8 mouse cellular contexts compared by ENCODE assay signal in the genomic region with DNA sequence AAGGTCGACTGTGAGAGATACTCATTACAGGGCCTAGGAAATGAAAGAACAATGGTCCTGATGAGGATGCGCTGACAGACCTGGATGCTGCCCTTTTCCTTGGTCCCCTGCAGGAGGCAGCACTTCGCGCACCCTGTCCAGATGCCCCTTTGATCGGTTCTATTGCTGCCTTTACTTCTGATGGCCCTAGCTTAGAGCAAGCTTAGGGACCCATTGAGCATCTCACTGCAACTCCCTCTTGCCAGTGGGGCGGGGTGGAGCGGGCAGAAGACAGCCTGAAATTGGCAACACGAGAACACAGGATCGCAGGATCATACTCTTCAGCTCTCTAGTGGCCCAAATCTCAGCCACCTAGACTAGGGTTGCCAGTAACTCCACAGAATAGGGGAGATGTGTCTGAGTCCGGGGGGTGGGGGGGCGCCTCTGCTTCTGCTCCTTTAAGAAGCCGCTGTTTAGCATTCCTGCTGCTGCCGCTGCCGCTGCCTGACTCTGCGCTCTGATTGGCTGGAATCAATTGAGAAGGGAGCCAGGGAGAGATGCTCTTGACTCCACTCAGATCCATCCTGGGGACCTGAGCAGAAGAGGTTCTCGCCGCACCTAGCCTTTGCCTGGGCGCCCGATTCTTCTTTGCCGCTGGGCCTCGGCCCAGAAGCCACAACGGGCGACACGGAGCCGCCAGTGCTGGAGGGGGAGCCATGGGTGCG. TPM values are rescaled to one million over a fixed set of nuclear protein-coding genes. Genes with fewer than 3 reads are reported as not detected.
DNase-seq lines count a peak whose midpoint lies in the region; ATAC-seq and TF ChIP-seq lines count a peak whose summit lies in the region.

Gene Dlg3, plus strand, starts transcription at position 542 of the 704 bp plus-strand sequence.

- WGBS in lung, embryonic 14.5 days = 16% methylated on average over 25 of the region's 26 CpGs
- WGBS in cerebellum, adult 2 months = 9% methylated on average over 24 of the region's 26 CpGs
- 21% methylated on average over 26 of the region's 26 CpGs for WGBS in limb, embryonic 12.5 days

- peak; percentile 38; the same call in 1 of the 2 replicates for TF ChIP-seq CTCF in lung, embryonic 14.5 days (IDR thresholded peaks at IDR 0.05; ENCODE audit: low read depth)
- no peak; the same call in 1 of the 2 replicates for TF ChIP-seq CTCF in cerebellum, adult 2 months (IDR thresholded peaks at IDR 0.05; ENCODE audit: borderline replicate concordance, insufficient read depth, low read depth, low read length)

- H3K9ac ChIP-seq in lung, embryonic 14.5 days = no peak within 1 kb of the TSS
- H3K9ac ChIP-seq in limb, embryonic 12.5 days (replicated peaks) = peak within 1 kb of the TSS; percentile 53

- DNase-seq in lung, embryonic 14.5 days = peak; percentile 59
- no peak for DNase-seq in lung, postnatal 36 days
- peak; percentile 76 to 81 for DNase-seq in cerebellum, adult 2 months
- peak; percentile 54 for DNase-seq in forelimb bud, embryonic 11.5 days (ENCODE audit: low read depth, low spot score)
- peak; percentile 54 for DNase-seq in induced T-regulatory cell, adult 2 months (ENCODE audit: low read depth)
- peak; percentile 43 for DNase-seq in naive thymus-derived CD4-positive, alpha-beta T cell, adult 2 months (ENCODE audit: low read depth)
- no peak for DNase-seq in c-Kit-positive CD71-positive TER-119-positive erythroid progenitor cells, embryonic 14.5 days (ENCODE audit: low spot score)

- no peak within 1 kb of the TSS for H3K27ac ChIP-seq in lung, embryonic 14.5 days (ENCODE audit: low read depth)
- H3K27ac ChIP-seq in cerebellum, adult 2 months (ENCODE audit: insufficient read depth, low read length) = peak within 1 kb of the TSS; percentile 35; the same call in 1 of the 2 replicates
- H3K27ac ChIP-seq in limb, embryonic 12.5 days = no peak within 1 kb of the TSS

- no peaks in the 10 kb centered on the region for H3K4me1 ChIP-seq in lung, embryonic 14.5 days (ENCODE audit: insufficient read depth)
- H3K4me1 ChIP-seq in cerebellum, adult 2 months (ENCODE audit: control insufficient read depth, insufficient read depth, low read length) = 0 out of 2 replicates have a peak, but pooled peaks cover 4% of the 10 kb centered on the region
- H3K4me1 ChIP-seq in limb, embryonic 12.5 days (replicated peaks) = peaks cover 4% of the 10 kb centered on the region; the same call in 1 of the 2 replicates

- peak; percentile 56; the same call in 1 of the 2 replicates for ATAC-seq in lung, embryonic 14.5 days (ENCODE audit: insufficient read depth)
- ATAC-seq in limb, embryonic 12.5 days (ENCODE audit: insufficient number of reproducible peaks, insufficient read depth, low FRiP score, low TSS enrichment, low read depth) = peak; percentile 42; the same call in 1 of the 2 replicates

- peak; percentile 69; the same call in 1 of the 2 replicates for TF ChIP-seq POLR2A in cerebellum, adult 2 months (IDR thresholded peaks at IDR 0.05; ENCODE audit: borderline replicate concordance, insufficient read depth, low read length)

- H3K9me3 ChIP-seq in lung, embryonic 14.5 days (ENCODE audit: low read depth, low read length) = no peaks in the 10 kb centered on the region
- no peaks in the 10 kb centered on the region for H3K9me3 ChIP-seq in limb, embryonic 12.5 days

- H3K4me2 ChIP-seq in lung, embryonic 14.5 days = peak within 1 kb of the TSS; percentile 66
- H3K4me2 ChIP-seq in limb, embryonic 12.5 days = peak within 1 kb of the TSS; percentile 84

- H3K36me3 ChIP-seq in lung, embryonic 14.5 days (ENCODE audit: insufficient read depth) = no peaks in the 10 kb centered on the region
- H3K36me3 ChIP-seq in limb, embryonic 12.5 days = no peaks in the 10 kb centered on the region

- H3K27me3 ChIP-seq in lung, embryonic 14.5 days (ENCODE audit: insufficient read depth, low read length) = peaks cover 6% of the 10 kb centered on the region
- H3K27me3 ChIP-seq in cerebellum, adult 2 months (ENCODE audit: control insufficient read depth, insufficient read depth, low read length) = no peaks in the 10 kb centered on the region
- H3K27me3 ChIP-seq in limb, embryonic 12.5 days = peaks cover 39% of the 10 kb centered on the region

- H3K4me3 ChIP-seq in lung, embryonic 14.5 days (ENCODE audit: low read depth, low read length) = peak within 1 kb of the TSS; percentile 32
- peak within 1 kb of the TSS; percentile 64 for H3K4me3 ChIP-seq in cerebellum, adult 2 months (replicated peaks; ENCODE audit: insufficient read depth, low read depth, low read length)
- peak within 1 kb of the TSS; percentile 53 for H3K4me3 ChIP-seq in limb, embryonic 12.5 days (replicated peaks)

RNA-seq across cellular contexts. Expression of gene Dlg3, which starts in this region (rescaled TPM):
- 4.2 and 4.8 TPM in 2 replicates for polyA plus RNA-seq in lung, embryonic 14.5 days (2014; fragmentation: Nextera tagmentation; extraction: Ambion mirVana)
- 48.5 and 50.1 TPM in 2 replicates for polyA plus RNA-seq in cerebellum, adult 2 months (2012; rRNA removed)
- 15.7 and 17.6 TPM in 2 replicates for polyA plus RNA-seq in limb, embryonic 12.5 days (2016; fragmentation: Nextera tagmentation; extraction: Ambion mirVana)

Comparison
In these comparisons a context has a peak if more than half of its experiments do, and no peak if none do; other contexts are left out.
1. DNase-seq: peak in lung, embryonic 14.5 days (single experiment), cerebellum, adult 2 months (2 of 2), forelimb bud, embryonic 11.5 days (single experiment), induced T-regulatory cell, adult 2 months (single experiment) and naive thymus-derived CD4-positive, alpha-beta T cell, adult 2 months (single experiment); none in lung, postnatal 36 days (single experiment) and c-Kit-positive CD71-positive TER-119-positive erythroid progenitor cells, embryonic 14.5 days (single experiment).
2. Peak in every context shown above with its lines, with median percentiles within 50 percentile points of each other: H3K4me3 ChIP-seq.